Mouse (Mus musculus) megakaryocyte, embryonic 14.5 days (primary cell): ENCODE results near the gene Slc22a4.

Experiments
- FLI1 ChIP-seq: IDR thresholded peaks from 2 replicates; pipeline ENCODE4 v1.6.1; 2012; ENCODE audit warnings: low read length, inconsistent platforms, mixed read lengths
- GATA1 ChIP-seq: IDR thresholded peaks from 3 replicates; pipeline ENCODE4 v1.6.1; 2012; ENCODE audit warnings: mixed read lengths, low read length, inconsistent platforms, borderline replicate concordance

GRCm38 (mm10) chr11:54018893-54019732 is 8.8 kb downstream of the Slc22a4 start:
- TF ChIP-seq GATA1 (no peak), FLI1 (no peak)
